Mouse (Mus musculus) embryo, embryonic 10.5 days (tissue): ENCODE measurements around the gene 4930539E08Rik.
A peak's percentile ranks its signal among the peaks of the same experiment; 100 is the strongest.

ENCODE experiments used
- DNase-seq: peaks from one replicate; pipeline ENCODE4 v3.0.0-alpha.2; 2015; ENCODE audit warnings: low spot score

The 4930539E08Rik gene

GRCm38 (mm10) chr17:28855166-28855885 is 59.8 kb downstream of the 4930539E08Rik start:
- DNase-seq = peak; percentile 50

GRCm38 (mm10) chr17:28854377-28854776 is 60.7 kb downstream of the 4930539E08Rik start:
- no peak for DNase-seq

GRCm38 (mm10) chr17:28850511-28850910 is 64.6 kb downstream of the 4930539E08Rik start:
- no peak for DNase-seq

DNA sequence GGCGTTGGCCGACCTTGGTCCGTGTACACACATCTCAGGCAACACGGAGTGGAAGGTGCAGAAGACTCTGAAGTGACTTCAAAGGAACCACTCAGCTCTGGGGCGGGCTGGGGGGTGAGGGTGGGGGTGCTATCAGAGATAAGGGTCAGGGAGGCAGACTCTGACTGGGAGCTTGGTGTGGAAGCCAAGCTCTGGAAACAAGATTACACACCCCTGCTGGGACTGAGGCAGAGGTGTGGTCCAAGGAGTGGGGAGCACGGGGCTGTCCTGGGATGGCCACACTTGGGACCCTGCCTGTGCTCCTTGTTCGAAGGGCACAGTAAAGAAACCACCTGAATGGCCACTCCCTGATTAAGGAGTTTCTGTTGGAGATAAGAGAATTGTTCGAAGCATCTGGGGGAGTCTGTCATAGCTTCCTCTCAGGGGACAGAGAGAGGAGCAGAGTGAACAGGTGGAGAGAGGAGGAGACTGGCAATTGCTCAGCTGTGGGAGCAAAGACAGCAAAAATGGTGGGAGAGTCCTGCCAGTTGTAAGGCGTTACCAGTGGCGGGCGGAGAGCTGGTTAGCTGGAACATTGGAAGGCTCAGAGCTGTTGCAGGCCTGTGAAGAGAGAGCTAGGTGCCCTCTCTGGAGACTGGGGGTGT is 68.0 kb downstream of the 4930539E08Rik start:
- DNase-seq = no peak
